Mouse (Mus musculus) C2C12 (cell line): Measurements from ENCODE around the gene Ap1g2.

Source experiments
- CEBPB ChIP-seq: IDR thresholded peaks from one replicate; pipeline ENCODE4 v1.6.1; 2011; ENCODE audit warnings: low read depth, mild to moderate bottlenecking, control low read depth, moderate library complexity
- CTCF ChIP-seq: IDR thresholded peaks from one replicate; pipeline ENCODE4 v1.5.1; 2011; ENCODE audit not compliant: control insufficient read depth, insufficient read depth, insufficient read length
- MAX ChIP-seq: IDR thresholded peaks from one replicate; pipeline ENCODE4 v1.6.1; 2011; ENCODE audit warnings: mild to moderate bottlenecking, control low read depth
- MYOD1 ChIP-seq: IDR thresholded peaks from one replicate; pipeline ENCODE4 v1.6.1; 2011; ENCODE audit warnings: low read depth; ENCODE audit not compliant: control insufficient read depth, insufficient read length
- USF1 ChIP-seq: IDR thresholded peaks from one replicate; pipeline ENCODE4 v1.6.1; 2011; ENCODE audit warnings: low read depth, mild to moderate bottlenecking, control low read depth, moderate library complexity

GRCm38 (mm10) chr14:55062626-55063025 is 43.8 kb downstream of the Ap1g2 start:
- TF ChIP-seq CTCF: no peak
- no peak for TF ChIP-seq CEBPB
- TF ChIP-seq MAX: no peak
- no peak for TF ChIP-seq USF1
- TF ChIP-seq MYOD1: no peak
